Mouse (Mus musculus): ENCODE measurements around the gene Cd9.

- no peak for TF ChIP-seq GATA1 (IDR thresholded peaks at IDR 0.05; ENCODE audit: borderline replicate concordance, low read length)
- TF ChIP-seq FLI1 (IDR thresholded peaks at IDR 0.05; ENCODE audit: low read length) = no peak
These were observed 9.0 kb downstream of the Cd9 start for GRCm38 (mm10) chr6:125485589-125485988.
